Mouse (Mus musculus): ENCODE measurements around the gene Cavin3. TPM values are rescaled to one million over a fixed set of nuclear protein-coding genes. Genes with fewer than 3 reads are reported as not detected.
A peak's percentile ranks its signal among the peaks of the same experiment; 100 is the strongest.

Cavin3 gene
- 32.6 and 36.0 TPM in 2 replicates for polyA plus RNA-seq (2014; fragmentation: Nextera tagmentation; extraction: Ambion mirVana)

DNA sequence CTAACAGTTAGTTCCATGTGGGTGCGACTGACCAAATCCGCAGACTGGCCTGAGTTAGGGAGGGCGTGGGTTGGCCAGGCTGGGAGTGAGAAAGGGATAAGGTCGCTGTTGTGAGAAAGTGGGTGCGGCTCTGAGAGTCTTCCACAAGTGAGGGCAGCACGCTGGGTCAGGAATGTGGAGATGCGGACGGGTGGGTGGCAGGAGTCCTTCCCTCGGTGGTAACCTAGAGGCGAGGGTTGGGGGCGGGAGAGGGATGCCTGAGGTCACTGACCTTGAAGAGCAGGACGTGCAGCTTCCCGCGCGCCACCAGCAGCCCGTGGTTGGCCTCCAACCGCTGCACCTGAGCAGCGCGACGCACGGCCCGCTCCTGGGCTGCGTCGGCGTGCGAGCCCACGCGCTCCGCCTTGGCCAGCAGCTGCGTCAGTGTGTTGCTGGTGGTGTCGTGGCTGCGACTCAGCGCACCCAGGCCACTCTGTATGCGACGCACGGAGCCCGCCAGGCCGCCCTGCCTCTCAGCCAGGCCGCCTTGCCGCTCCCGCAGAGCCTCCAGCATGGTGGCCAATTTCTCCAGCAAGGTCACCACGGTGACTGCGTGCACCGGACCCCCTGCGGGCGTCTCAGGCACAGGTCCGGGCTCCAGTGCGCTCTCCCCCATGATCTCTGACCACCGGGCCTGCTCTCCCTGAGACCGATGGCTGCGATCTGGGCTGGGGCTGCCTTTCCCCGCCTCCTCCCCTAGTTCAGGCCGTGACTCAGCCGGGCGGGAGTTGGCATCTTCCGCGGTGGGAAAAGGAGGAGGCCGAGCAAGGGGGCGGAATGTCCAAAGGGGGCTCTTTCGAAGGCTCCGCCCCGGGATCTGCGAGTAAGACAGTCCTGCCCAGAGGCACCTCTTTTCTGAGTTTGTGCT, at the start of gene Cavin3:
TSS of gene Cavin3 (minus strand) at position 796 of the 907 bp plus-strand sequence.
- Histone ChIP-seq H3K9me3 (ENCODE audit: control insufficient read depth, low read length) (no peaks in the 10 kb centered on the region), H3K9ac (peak within 1 kb of the TSS; percentile 85), H3K4me2 (replicated peaks) (peak within 1 kb of the TSS; percentile 86), H3K36me3 (replicated peaks; ENCODE audit: control insufficient read depth, insufficient read depth) (no peaks in the 10 kb centered on the region), H3K4me1 (replicated peaks; ENCODE audit: control insufficient read depth, insufficient read depth, low read length) (peaks cover 15% of the 10 kb centered on the region), H3K27me3 (ENCODE audit: control insufficient read depth, insufficient read depth, low read length) (no peaks in the 10 kb centered on the region), H3K27ac (peak within 1 kb of the TSS; percentile 70), H3K4me3 (replicated peaks; ENCODE audit: low read length) (peak within 1 kb of the TSS; percentile 43)
- WGBS, result 3% methylated on average over 60 of the region's 63 CpGs
- peak; percentile 75 for DNase-seq (ENCODE audit: low spot score)
- ATAC-seq (ENCODE audit: low FRiP score), result peak; percentile 91

DNA sequence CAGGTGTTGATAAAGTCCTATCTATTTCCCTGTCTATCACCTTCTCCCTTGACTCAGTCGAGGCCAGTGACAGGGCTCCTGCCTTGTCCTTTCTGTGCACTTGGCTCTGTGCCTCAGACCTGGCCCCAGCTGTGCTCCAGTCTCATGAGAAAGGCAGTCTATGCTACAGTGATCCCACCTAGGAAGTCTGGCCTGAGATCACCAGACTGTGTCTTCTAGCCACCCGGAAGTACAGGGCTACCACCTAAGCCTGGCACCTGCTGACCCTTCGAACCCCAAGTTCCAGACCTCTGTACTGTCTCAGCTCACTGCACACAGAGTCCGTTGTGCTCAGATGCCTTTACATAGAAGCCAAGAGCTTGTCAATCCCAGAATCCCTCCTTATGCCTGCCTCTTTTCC, 46.0 kb upstream of the Cavin3 start:
- Histone ChIP-seq H3K4me3 (replicated peaks; ENCODE audit: low read length) (no peak overlapping the region), H3K9ac (no peak overlapping the region), H3K4me1 (replicated peaks; ENCODE audit: control insufficient read depth, insufficient read depth, low read length) (no peaks in the 10 kb centered on the region), H3K4me2 (replicated peaks) (no peak overlapping the region), H3K36me3 (replicated peaks; ENCODE audit: control insufficient read depth, insufficient read depth) (no peaks in the 10 kb centered on the region), H3K27ac (no peak overlapping the region), H3K27me3 (ENCODE audit: control insufficient read depth, insufficient read depth, low read length) (no peaks in the 10 kb centered on the region), H3K9me3 (ENCODE audit: control insufficient read depth, low read length) (no peaks in the 10 kb centered on the region)
- DNase-seq (ENCODE audit: low spot score) (no peak), ATAC-seq (ENCODE audit: low FRiP score) (0 out of 2 replicates have a peak, but pooled peaks have one; percentile 38)
- 79% methylated on average over 4 of the region's 4 CpGs for WGBS

DNA sequence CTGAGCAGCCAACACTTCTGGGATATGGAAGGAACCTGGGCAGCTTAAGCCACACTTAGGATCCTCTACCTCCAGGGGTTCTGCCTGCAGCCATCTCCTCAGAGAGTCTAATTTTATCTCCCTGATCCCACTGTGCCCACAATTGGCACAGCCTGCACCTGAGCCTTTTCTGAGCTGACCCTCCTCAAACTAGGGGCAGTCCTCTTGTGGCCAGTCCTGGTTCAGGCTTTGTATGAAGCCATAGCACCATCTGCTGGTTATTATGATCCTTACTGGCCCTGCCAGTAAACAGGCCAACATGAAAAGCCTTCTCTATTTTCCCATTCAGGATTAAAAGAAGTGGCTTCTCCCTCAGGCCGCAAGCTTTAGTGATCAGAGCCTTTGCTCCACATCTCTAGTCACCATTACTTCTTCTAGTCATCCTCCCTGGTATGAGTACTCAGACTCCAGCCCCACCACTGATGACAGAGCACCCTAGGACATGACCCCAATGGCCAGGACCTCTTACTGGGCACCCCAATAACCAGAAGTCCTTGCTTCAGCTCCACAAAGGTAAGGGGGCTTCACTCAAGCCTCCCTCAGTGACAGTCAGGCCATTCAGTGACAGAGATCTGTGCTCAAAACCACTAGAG, 45.3 kb upstream of the Cavin3 start:
- WGBS, result 72% methylated on average over 1 of the region's 1 CpGs
- peak; percentile 79; the same call in 1 of the 2 replicates for ATAC-seq (ENCODE audit: low FRiP score)
- Histone ChIP-seq H3K27me3 (ENCODE audit: control insufficient read depth, insufficient read depth, low read length) (no peaks in the 10 kb centered on the region), H3K4me2 (replicated peaks) (no peak overlapping the region), H3K9ac (no peak overlapping the region), H3K4me1 (replicated peaks; ENCODE audit: control insufficient read depth, insufficient read depth, low read length) (no peaks in the 10 kb centered on the region), H3K36me3 (replicated peaks; ENCODE audit: control insufficient read depth, insufficient read depth) (no peaks in the 10 kb centered on the region), H3K27ac (no peak overlapping the region), H3K9me3 (ENCODE audit: control insufficient read depth, low read length) (no peaks in the 10 kb centered on the region), H3K4me3 (replicated peaks; ENCODE audit: low read length) (no peak overlapping the region)
- peak; percentile 68 for DNase-seq (ENCODE audit: low spot score)

DNA sequence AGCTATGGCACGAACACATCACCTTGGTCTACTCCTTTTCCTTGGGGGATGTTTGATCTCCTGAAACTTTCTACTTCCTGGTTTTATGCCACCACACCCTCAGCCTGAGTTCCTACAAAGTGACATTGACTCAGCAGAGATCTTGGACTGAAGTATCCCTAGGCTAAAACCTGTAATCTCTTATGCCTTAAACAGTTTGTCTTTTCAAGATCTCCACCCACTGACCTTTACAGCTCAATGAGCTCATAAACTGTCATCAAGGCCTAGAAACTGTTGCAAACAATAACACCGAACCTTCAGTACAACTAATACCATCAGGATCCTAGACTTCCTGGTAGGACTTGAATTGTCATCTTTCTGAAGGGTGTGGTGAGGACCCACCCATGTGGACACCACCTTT, 42.1 kb upstream of the Cavin3 start:
- DNase-seq (ENCODE audit: low spot score), result no peak
- H3K4me2 ChIP-seq (replicated peaks), result no peak overlapping the region
- 78% methylated on average over 2 of the region's 2 CpGs for WGBS

DNA sequence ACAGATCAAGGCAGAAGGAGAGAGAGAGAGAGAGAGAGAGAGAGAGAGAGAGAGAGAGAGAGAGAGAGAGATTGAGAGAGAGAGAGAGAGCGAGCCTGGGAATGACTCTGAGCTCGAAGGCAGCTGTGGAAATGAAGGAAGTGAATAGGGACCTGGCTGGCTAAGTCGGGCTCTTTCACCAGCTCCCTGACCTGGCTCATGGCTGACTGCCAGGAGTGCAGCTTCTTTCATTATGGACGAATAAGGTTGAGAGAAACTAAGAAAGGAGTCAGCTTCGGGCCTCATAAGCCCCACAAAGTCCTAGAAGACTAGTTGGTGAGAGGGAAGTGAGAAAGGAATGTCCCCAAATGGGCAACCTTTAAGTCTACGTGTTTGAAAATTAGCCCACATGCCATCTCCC, 38.1 kb upstream of the Cavin3 start:
- H3K36me3 ChIP-seq (replicated peaks; ENCODE audit: control insufficient read depth, insufficient read depth), result no peaks in the 10 kb centered on the region
- DNase-seq (ENCODE audit: low spot score) (no peak), ATAC-seq (ENCODE audit: low FRiP score) (no peak)
- H3K9me3 ChIP-seq (ENCODE audit: control insufficient read depth, low read length), result no peaks in the 10 kb centered on the region
- H3K4me1 ChIP-seq (replicated peaks; ENCODE audit: control insufficient read depth, insufficient read depth, low read length), result no peaks in the 10 kb centered on the region
- H3K27me3 ChIP-seq (ENCODE audit: control insufficient read depth, insufficient read depth, low read length), result no peaks in the 10 kb centered on the region
- WGBS, result 45% methylated on average over 6 of the region's 6 CpGs
- H3K4me3 ChIP-seq (replicated peaks; ENCODE audit: low read length), result no peak overlapping the region
- no peak overlapping the region for H3K9ac ChIP-seq
- H3K4me2 ChIP-seq (replicated peaks), result no peak overlapping the region
- no peak overlapping the region for H3K27ac ChIP-seq

More for the DNA sequence above, 42.1 kb upstream of the Cavin3 start:
- Histone ChIP-seq H3K4me3 (replicated peaks; ENCODE audit: low read length) (no peak overlapping the region), H3K27me3 (ENCODE audit: control insufficient read depth, insufficient read depth, low read length) (no peaks in the 10 kb centered on the region), H3K9me3 (ENCODE audit: control insufficient read depth, low read length) (no peaks in the 10 kb centered on the region), H3K36me3 (replicated peaks; ENCODE audit: control insufficient read depth, insufficient read depth) (no peaks in the 10 kb centered on the region), H3K27ac (no peak overlapping the region), H3K9ac (no peak overlapping the region), H3K4me1 (replicated peaks; ENCODE audit: control insufficient read depth, insufficient read depth, low read length) (no peaks in the 10 kb centered on the region)
- ATAC-seq (ENCODE audit: low FRiP score), result no peak

DNA sequence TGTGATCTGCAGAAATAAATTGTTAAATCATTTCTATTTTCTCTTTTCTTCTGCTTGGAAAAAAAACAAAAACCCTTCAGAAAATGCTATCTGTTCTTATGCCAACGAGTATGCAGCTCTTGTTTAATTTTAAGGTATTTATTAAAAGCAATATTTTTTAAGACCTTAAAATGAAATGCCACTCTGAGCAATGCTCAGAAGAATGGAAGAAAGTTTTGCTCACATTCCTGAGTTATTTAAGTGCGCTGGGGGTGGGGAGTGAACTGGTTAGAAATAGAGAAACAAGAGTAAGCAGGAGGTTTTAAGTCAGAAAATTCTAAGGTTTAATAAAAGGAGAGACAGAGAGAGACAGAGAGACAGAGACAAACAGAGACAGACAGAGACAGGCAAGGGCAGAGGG, 37.7 kb upstream of the Cavin3 start:
- no peaks in the 10 kb centered on the region for H3K27me3 ChIP-seq (ENCODE audit: control insufficient read depth, insufficient read depth, low read length)
- H3K36me3 ChIP-seq (replicated peaks; ENCODE audit: control insufficient read depth, insufficient read depth), result no peaks in the 10 kb centered on the region
- DNase-seq (ENCODE audit: low spot score), result no peak
- no peak overlapping the region for H3K9ac ChIP-seq
- no peak overlapping the region for H3K4me2 ChIP-seq (replicated peaks)
- ATAC-seq (ENCODE audit: low FRiP score), result no peak
- H3K27ac ChIP-seq, result no peak overlapping the region
- WGBS, result 84% methylated on average over 2 of the region's 2 CpGs
- peaks cover 4% of the 10 kb centered on the region; the same call in 1 of the 2 replicates for H3K4me1 ChIP-seq (replicated peaks; ENCODE audit: control insufficient read depth, insufficient read depth, low read length)
- no peaks in the 10 kb centered on the region for H3K9me3 ChIP-seq (ENCODE audit: control insufficient read depth, low read length)
- H3K4me3 ChIP-seq (replicated peaks; ENCODE audit: low read length), result no peak overlapping the region

DNA sequence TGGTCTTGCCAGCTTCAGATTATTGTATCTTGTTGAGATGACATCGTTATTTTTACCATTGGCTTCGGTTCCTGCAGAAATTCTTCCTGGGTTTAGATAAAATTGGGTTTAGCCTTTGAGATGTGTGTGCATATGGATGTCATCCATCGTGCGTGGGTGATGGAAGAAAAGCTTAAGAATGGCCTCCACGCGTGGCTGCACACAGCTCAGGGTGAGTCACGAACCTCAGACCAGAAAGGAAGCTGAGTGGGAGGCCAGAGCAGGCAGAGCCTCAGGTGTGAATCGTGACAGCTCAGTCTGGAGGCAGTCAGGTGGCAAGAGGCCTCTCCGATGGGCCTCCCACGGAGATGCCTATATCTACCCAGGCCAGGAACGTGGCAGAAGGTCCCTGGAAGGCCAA, 37.2 kb upstream of the Cavin3 start:
- peaks cover 8% of the 10 kb centered on the region for H3K4me1 ChIP-seq (replicated peaks; ENCODE audit: control insufficient read depth, insufficient read depth, low read length)
- no peak for DNase-seq (ENCODE audit: low spot score)

DNA sequence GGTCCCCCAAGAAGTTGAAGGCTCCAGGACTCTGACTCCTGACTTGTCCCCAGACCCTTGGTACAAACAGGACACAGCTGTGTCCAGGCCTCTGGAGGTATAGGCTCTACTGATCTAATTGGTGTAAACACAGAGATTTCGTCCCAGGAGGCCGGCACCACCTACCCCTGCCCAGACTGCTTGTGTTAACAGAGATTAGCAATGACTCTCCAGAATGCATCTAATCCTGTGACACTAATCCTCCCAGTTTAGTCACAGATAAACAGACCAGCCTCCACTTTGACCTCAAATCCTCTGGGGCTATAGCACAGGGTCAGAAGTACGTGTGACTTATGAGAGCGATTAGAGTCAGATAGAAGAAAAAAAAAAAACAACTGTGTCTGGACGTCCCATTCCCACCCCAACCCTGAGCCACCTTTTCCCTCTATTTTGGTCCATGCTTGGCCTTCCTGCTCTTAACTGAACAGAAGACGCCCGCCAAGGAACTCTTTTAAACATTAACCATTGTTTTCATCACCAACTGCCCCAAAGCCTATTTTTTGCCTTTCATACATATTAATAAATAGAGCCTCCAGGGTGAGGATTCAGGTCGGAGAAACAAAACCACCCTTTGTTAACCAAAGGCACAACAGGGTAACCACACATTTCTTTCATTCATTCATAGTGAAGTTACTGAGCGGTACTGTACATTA, 34.7 kb upstream of the Cavin3 start:
- WGBS, result 39% methylated on average over 9 of the region's 9 CpGs
- Histone ChIP-seq H3K4me2 (replicated peaks) (no peak overlapping the region), H3K9me3 (ENCODE audit: control insufficient read depth, low read length) (no peaks in the 10 kb centered on the region), H3K27ac (no peak overlapping the region), H3K4me1 (replicated peaks; ENCODE audit: control insufficient read depth, insufficient read depth, low read length) (peaks cover 18% of the 10 kb centered on the region), H3K36me3 (replicated peaks; ENCODE audit: control insufficient read depth, insufficient read depth) (no peaks in the 10 kb centered on the region), H3K27me3 (ENCODE audit: control insufficient read depth, insufficient read depth, low read length) (no peaks in the 10 kb centered on the region), H3K9ac (no peak overlapping the region), H3K4me3 (replicated peaks; ENCODE audit: low read length) (no peak overlapping the region)
- DNase-seq (ENCODE audit: low spot score) (no peak), ATAC-seq (ENCODE audit: low FRiP score) (no peak)

More for the DNA sequence above, 37.2 kb upstream of the Cavin3 start:
- Histone ChIP-seq H3K36me3 (replicated peaks; ENCODE audit: control insufficient read depth, insufficient read depth) (no peaks in the 10 kb centered on the region), H3K27me3 (ENCODE audit: control insufficient read depth, insufficient read depth, low read length) (no peaks in the 10 kb centered on the region), H3K9ac (no peak overlapping the region), H3K27ac (no peak overlapping the region), H3K4me3 (replicated peaks; ENCODE audit: low read length) (no peak overlapping the region), H3K9me3 (ENCODE audit: control insufficient read depth, low read length) (no peaks in the 10 kb centered on the region), H3K4me2 (replicated peaks) (no peak overlapping the region)
- no peak for ATAC-seq (ENCODE audit: low FRiP score)
- WGBS, result 75% methylated on average over 11 of the region's 11 CpGs

DNA sequence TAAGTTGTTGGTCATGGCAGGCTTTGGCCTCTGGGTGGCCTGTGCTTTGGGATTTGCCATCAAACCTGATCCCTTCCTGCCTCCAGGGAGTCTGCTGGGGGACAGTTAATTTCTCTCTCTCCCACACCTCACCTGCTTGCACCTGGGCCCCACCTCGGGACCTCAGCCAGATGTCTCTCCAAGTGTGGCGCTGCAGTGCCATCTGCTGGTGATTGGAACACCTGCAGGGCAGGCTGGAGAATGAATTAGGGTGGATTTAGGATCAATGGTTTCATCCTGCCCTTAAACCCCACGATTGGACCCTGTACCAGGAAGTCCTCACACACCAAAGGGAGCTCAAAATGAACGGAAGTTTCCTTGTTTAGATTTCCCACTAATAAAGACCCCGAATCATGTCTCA, 33.1 kb upstream of the Cavin3 start:
- Histone ChIP-seq H3K36me3 (replicated peaks; ENCODE audit: control insufficient read depth, insufficient read depth) (no peaks in the 10 kb centered on the region), H3K9me3 (ENCODE audit: control insufficient read depth, low read length) (no peaks in the 10 kb centered on the region), H3K4me2 (replicated peaks) (no peak overlapping the region), H3K27me3 (ENCODE audit: control insufficient read depth, insufficient read depth, low read length) (no peaks in the 10 kb centered on the region), H3K9ac (no peak overlapping the region), H3K4me3 (replicated peaks; ENCODE audit: low read length) (no peak overlapping the region), H3K4me1 (replicated peaks; ENCODE audit: control insufficient read depth, insufficient read depth, low read length) (peaks cover 18% of the 10 kb centered on the region), H3K27ac (no peak overlapping the region)
- peak; percentile 81 for DNase-seq (ENCODE audit: low spot score)
- ATAC-seq (ENCODE audit: low FRiP score), result peak; percentile 40
- 11% methylated on average over 5 of the region's 5 CpGs for WGBS
